Mouse (Mus musculus) embryonic fibroblast, embryonic 13.5 days (primary cell): ENCODE results near the gene A630076J17Rik.

Source experiments
- CTCF ChIP-seq: IDR thresholded peaks from 2 replicates; pipeline ENCODE4 v1.5.1; 2011; ENCODE audit warnings: mild to moderate bottlenecking, control low read depth, low read length, moderate library complexity, borderline replicate concordance; ENCODE audit not compliant: insufficient read depth
- POLR2A ChIP-seq: IDR thresholded peaks from 2 replicates; pipeline ENCODE4 v1.6.1; 2011; ENCODE audit warnings: low read depth, mild to moderate bottlenecking, control low read depth, low read length, moderate library complexity

DNA sequence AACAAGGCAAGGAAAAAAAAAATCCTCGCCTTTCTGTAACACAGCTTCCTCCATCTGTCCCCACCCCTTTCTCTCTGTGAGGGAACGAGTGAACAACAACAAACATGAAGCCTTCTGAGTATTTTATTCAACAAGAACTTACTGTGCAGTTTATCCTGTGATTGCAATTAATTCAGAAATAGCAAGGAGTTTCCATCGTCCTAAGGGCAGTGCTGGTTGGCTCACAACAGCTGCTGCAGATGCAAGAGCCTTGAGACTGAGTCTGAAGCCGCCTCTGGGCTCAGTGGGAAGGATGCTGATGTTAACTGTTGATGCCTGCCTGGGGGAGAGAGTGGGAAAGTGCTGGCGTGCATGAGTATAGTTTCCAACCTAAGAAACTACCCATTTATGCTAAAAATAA is 27.5 kb downstream of the A630076J17Rik start:
- no peak for TF ChIP-seq POLR2A
- TF ChIP-seq CTCF = no peak
